Mouse (Mus musculus) heart, embryonic 15.5 days (tissue): ENCODE data around the gene Bcl2l1. TPM values are rescaled to one million over a fixed set of nuclear protein-coding genes. Genes with fewer than 3 reads are reported as not detected.
A peak's percentile ranks its signal among the peaks of the same experiment; 100 is the strongest.

Experiments used
- ATAC-seq: fragments of 200-750 bp; cut with Nextera tagmentation; replicated peaks from 2 replicates; pipeline ENCODE4 v1.8.0; 2017; ENCODE audit warnings: low read depth, moderate TSS enrichment; ENCODE audit not compliant: insufficient number of reproducible peaks, insufficient read depth, low FRiP score
- H3K27ac ChIP-seq: fragments of 300-500 bp; sonication (generic); 2 replicates; pipeline ENCODE4 v1.5.1; 2015; ENCODE audit warnings: mild to moderate bottlenecking, inconsistent platforms
- H3K27me3 ChIP-seq: fragments of 300-500 bp; sonication (generic); 2 replicates; pipeline ENCODE4 v1.6.1; 2015; ENCODE audit warnings: inconsistent platforms
- H3K36me3 ChIP-seq: fragments of 300-500 bp; sonication (generic); 2 replicates; pipeline ENCODE4 v1.6.1; 2015; ENCODE audit warnings: mild to moderate bottlenecking, inconsistent platforms
- H3K4me1 ChIP-seq: fragments of 300-500 bp; sonication (generic); replicated peaks from 2 replicates; pipeline ENCODE4 v1.6.1; 2015; ENCODE audit warnings: inconsistent platforms
- H3K4me2 ChIP-seq: fragments of 300-500 bp; sonication (generic); 2 replicates; pipeline ENCODE4 v1.6.1; 2015; ENCODE audit warnings: inconsistent platforms, mild to moderate bottlenecking, moderate library complexity
- H3K4me3 ChIP-seq: fragments of 300-500 bp; sonication (generic); 2 replicates; pipeline ENCODE4 v1.5.1; 2015; ENCODE audit warnings: mild to moderate bottlenecking, inconsistent platforms
- H3K9ac ChIP-seq: fragments of 300-500 bp; sonication (generic); 2 replicates; pipeline ENCODE4 v1.6.1; 2015; ENCODE audit warnings: mild to moderate bottlenecking, inconsistent platforms
- H3K9me3 ChIP-seq: fragments of 300-500 bp; sonication (generic); replicated peaks from 2 replicates; pipeline ENCODE4 v1.6.1; 2016; ENCODE audit warnings: inconsistent platforms
- WGBS: fragments of 180-500 bp; shearing (Covaris S2); methylation state at CpG from one replicate; pipeline ENCODE4 v1.1.7; 2015; ENCODE audit warnings: mixed read lengths; 5-methylcytosine and 5-hydroxymethylcytosine counted together
- polyA plus RNA-seq: library from polyadenylated mRNA; unstranded; fragments of >200 nt; fragmentation: Nextera tagmentation; extraction: Ambion mirVana; gene quantifications from 2 replicates; pipeline ENCODE4 v1.2.1, GENCODE M21; 2015

Gene Bcl2l1
- polyA plus RNA-seq, 1 experiment from 2014 or later, result 69.5 TPM

DNA sequence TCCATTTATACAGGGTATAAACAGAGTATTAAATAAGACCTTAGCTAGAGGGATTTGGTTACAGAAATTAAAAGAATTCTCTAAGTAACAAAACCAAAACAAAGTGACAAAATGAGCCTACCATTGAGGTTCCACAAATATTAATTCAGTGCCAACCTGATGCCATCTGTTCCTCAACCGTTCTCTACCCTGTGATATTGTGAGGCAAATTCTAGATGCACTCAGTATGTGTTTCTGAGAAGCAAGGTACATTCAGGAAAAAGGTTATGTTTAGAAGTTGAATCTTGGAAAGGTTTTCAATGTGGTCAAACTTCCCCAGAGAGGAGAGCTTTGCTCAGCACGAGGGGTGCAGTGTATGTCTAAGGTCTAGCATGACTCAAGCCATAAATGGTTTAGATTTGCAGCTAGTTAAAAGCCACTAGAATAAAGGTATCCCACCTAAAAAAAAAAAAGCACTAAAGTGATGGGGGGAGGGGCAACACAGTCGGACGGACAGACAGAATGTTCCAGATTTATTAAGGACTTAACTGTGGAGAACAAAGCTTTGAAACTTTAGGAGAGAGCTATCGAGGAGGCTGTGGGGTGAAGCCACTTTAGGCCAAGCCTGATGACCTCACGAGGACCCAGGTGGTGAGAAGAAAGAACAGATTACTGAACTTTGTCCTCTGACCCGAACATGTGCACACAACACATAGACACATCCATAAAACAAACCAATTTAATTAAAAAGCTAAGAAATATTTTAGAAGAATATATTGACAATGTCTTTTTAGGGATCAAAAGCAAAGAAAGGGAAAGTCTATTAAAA is 31.4 kb downstream of the Bcl2l1 start:
- ATAC-seq, result no peak
- H3K4me1 ChIP-seq, result peaks cover 13% of the 10 kb centered on the region
- no peak overlapping the region for H3K9ac ChIP-seq
- H3K36me3 ChIP-seq, result no peaks in the 10 kb centered on the region
- 79% methylated on average over 7 of the region's 7 CpGs for WGBS
- H3K27ac ChIP-seq, result no peak overlapping the region
- no peak overlapping the region for H3K4me2 ChIP-seq
- no peaks in the 10 kb centered on the region for H3K27me3 ChIP-seq
- no peak overlapping the region for H3K4me3 ChIP-seq
- H3K9me3 ChIP-seq, result no peaks in the 10 kb centered on the region

DNA sequence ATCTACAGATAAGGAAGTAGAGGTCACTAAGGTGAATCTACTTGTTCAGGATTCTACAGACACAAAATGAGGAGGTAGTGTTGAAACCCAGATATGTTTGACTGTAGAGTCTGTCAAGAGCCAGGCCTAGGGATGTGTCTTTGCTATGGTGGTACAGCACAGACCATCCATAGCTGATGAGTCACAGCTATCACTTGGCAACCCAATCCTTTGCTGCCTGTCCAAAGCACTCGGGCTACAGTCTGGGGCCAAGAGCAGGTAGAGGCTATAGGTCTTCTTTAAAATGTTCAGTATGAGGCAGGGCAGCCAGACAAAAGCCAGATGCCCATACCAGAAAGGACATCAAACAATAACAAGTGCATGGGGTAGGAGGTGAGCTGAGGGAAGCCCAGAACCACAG is 33.9 kb downstream of the Bcl2l1 start:
- H3K27me3 ChIP-seq, result no peaks in the 10 kb centered on the region
- H3K4me3 ChIP-seq, result no peak overlapping the region
- no peak overlapping the region for H3K9ac ChIP-seq
- ATAC-seq, result no peak
- H3K4me1 ChIP-seq, result peaks cover 10% of the 10 kb centered on the region
- no peaks in the 10 kb centered on the region for H3K36me3 ChIP-seq
- H3K27ac ChIP-seq, result no peak overlapping the region
- no peaks in the 10 kb centered on the region for H3K9me3 ChIP-seq
- WGBS, result 51% methylated on average over 1 of the region's 1 CpGs
- H3K4me2 ChIP-seq, result no peak overlapping the region

DNA sequence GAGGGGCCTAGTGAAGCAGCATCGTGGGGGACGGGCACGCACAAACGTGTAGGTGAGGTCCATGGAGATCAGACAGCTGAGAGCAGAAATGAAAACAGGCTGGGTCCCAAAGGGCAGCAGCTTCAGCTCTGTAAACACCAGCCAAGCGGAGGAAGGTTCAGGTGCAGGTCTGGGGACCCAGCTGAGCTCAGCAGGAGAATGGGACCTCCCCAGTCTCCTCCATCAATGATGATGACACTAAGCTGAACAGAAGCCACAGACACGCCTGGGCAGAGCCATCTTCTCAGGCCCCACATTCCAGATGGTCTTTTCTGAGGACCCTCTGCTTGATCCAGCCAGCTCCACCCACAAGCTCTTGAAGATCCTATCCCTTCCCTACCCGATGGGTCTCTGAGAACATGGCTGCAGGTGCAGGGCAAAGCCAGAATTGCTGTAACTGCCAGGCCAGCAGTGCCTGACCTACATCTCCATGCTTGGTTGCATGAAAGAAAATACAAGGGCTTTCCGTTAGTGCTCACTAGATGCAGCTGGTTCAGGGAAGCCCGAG is 37.2 kb downstream of the Bcl2l1 start:
- no peak for ATAC-seq
- peaks cover 40% of the 10 kb centered on the region for H3K4me1 ChIP-seq
- WGBS, result 70% methylated on average over 9 of the region's 9 CpGs

DNA sequence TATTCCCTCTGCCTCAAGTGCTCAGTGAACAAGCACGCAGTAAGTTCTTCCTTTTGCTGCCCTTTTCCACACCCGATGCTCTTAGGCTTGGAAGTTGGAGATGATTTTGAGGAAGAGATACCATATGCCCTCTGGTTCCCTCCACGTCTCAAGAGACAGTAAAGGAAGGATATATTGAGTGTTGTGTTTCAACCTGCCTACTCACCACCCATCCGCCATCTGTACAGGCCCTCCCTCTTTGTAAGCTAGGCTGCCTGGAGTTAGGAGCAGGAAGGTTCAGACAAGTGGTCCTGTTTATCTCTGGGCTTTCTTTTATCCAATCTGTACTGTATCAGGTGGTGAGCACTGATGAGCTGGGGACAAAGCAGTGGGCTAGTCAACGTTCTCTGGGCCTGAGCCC is 38.1 kb downstream of the Bcl2l1 start:
- H3K4me2 ChIP-seq, result no peak overlapping the region
- peaks cover 50% of the 10 kb centered on the region for H3K4me1 ChIP-seq
- H3K4me3 ChIP-seq, result no peak overlapping the region
- ATAC-seq, result no peak
- H3K9ac ChIP-seq, result no peak overlapping the region
- H3K36me3 ChIP-seq, result no peaks in the 10 kb centered on the region
- no peaks in the 10 kb centered on the region for H3K27me3 ChIP-seq
- WGBS, result 74% methylated on average over 5 of the region's 5 CpGs
- no peak overlapping the region for H3K27ac ChIP-seq
- H3K9me3 ChIP-seq, result no peaks in the 10 kb centered on the region

More for the DNA sequence above, 37.2 kb downstream of the Bcl2l1 start:
- peak overlapping the region; percentile 36; the same call in 1 of the 2 replicates for H3K27ac ChIP-seq
- no peak overlapping the region for H3K4me3 ChIP-seq
- H3K36me3 ChIP-seq, result no peaks in the 10 kb centered on the region
- no peaks in the 10 kb centered on the region for H3K27me3 ChIP-seq
- H3K4me2 ChIP-seq, result no peak overlapping the region
- H3K9me3 ChIP-seq, result no peaks in the 10 kb centered on the region
- H3K9ac ChIP-seq, result no peak overlapping the region

DNA sequence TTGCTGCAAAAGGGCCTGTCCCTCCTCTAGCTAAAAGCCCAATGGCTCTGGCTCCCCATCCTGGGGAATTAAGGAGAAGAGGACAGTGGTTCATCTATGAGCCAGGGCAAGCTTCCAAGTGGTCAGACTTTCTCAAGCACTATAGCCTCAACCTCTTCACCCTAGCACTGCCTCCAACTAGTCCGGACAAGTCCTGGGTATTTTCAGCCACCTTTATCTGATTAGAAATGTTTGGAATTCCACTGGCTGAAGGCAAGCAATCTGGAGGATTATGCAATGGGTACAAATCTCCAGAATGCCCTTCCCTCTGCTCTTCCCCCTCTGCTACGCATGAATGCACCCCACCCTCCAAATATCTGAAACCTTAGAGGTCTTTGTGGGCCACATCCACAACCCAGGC is 39.1 kb downstream of the Bcl2l1 start:
- Histone ChIP-seq H3K4me2 (peak overlapping the region; percentile 14; the same call in 1 of the 2 replicates), H3K9me3 (no peaks in the 10 kb centered on the region), H3K4me1 (peaks cover 58% of the 10 kb centered on the region), H3K4me3 (no peak overlapping the region), H3K27me3 (no peaks in the 10 kb centered on the region), H3K9ac (no peak overlapping the region), H3K36me3 (no peaks in the 10 kb centered on the region), H3K27ac (peak overlapping the region; percentile 37; the same call in 1 of the 2 replicates)
- WGBS, result 14% methylated on average over 2 of the region's 2 CpGs
- no peak for ATAC-seq

DNA sequence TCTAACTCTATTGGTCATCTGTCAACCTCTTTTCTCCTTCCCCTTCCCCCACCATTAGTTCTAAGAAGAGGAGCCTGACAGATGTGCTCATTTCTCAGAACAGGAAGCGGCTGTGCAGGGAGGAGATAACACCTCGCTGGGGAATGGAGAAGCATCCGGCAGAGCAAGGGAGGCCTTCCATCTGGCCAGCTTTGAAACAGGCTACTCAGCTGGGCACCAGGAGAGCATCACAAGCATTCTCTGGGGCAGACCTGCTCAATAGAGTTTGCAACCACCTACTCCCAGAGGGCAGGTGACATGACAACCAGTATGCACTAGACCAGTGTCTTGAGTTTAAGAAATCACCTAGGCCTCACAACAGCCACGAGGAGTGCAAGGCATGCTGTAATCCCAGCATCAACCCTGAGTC is 41.9 kb downstream of the Bcl2l1 start:
- H3K27ac ChIP-seq, result peak overlapping the region; percentile 92
- peak overlapping the region; percentile 47 for H3K4me2 ChIP-seq
- 10% methylated on average over 4 of the region's 4 CpGs for WGBS
- no peaks in the 10 kb centered on the region for H3K27me3 ChIP-seq
- H3K4me3 ChIP-seq, result peak overlapping the region; percentile 3; the same call in 1 of the 2 replicates
- no peaks in the 10 kb centered on the region for H3K9me3 ChIP-seq
- no peak; the same call in 1 of the 2 replicates for ATAC-seq
- H3K4me1 ChIP-seq, result peaks cover 78% of the 10 kb centered on the region
- H3K36me3 ChIP-seq, result no peaks in the 10 kb centered on the region
- H3K9ac ChIP-seq, result no peak overlapping the region

DNA sequence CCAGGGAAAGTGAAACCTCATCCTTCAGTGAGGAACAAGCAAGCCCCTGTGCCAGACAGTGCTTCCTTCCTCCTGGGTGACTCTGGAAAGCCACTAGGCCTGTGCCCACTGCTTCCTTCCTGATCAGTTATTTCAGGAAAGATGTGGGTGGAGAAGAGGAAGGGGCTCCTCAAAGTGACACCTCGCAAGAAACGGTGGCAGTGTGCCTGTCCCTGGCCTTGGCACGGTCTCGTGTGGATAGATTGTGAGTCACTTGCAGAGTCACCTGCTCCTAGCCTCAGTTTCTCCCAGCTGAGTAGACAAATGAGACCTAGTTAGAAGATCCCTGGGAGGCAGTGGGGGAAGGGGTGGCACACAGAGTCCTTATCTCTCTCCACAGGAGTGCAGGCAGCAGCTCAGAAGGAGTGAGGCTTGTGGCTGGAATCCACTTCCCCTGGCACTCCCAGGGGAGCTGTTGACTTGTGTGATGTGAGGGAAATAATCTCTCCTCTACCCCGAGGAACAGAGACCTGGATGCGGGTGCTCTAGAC is 42.6 kb downstream of the Bcl2l1 start:
- Histone ChIP-seq H3K4me3 (peak overlapping the region; percentile 3; the same call in 1 of the 2 replicates), H3K9ac (0 out of 2 replicates have a peak overlapping the region, but pooled peaks have one; percentile 8), H3K27ac (peak overlapping the region; percentile 92), H3K36me3 (no peaks in the 10 kb centered on the region), H3K27me3 (no peaks in the 10 kb centered on the region), H3K4me1 (peaks cover 79% of the 10 kb centered on the region), H3K4me2 (peak overlapping the region; percentile 47), H3K9me3 (no peaks in the 10 kb centered on the region)
- 16% methylated on average over 6 of the region's 6 CpGs for WGBS
- peak; percentile 56 for ATAC-seq

DNA sequence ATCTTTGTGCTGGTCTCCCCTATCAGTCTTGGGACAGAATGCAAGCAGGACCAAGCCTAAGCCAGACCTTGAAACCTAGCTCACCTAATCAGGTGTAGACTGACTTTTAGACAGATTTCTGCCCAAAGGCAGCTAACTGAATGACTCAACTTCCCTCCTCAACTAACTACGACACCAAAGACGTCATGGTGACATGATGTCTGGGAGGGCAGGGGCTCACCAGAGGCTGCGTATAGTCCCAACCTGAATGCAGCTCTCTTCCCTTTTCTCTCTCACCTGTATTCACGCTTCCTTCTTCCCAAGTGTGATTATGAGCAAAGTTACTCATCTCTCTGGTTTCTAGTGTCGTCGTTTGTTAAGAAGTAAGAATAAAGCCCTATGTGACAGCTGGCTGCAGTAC is 44.0 kb downstream of the Bcl2l1 start:
- Histone ChIP-seq H3K9ac (no peak overlapping the region), H3K4me1 (peaks cover 74% of the 10 kb centered on the region), H3K4me2 (no peak overlapping the region), H3K36me3 (no peaks in the 10 kb centered on the region), H3K4me3 (no peak overlapping the region), H3K27me3 (no peaks in the 10 kb centered on the region), H3K27ac (no peak overlapping the region), H3K9me3 (no peaks in the 10 kb centered on the region)
- WGBS, result 86% methylated on average over 6 of the region's 6 CpGs
- no peak for ATAC-seq

DNA sequence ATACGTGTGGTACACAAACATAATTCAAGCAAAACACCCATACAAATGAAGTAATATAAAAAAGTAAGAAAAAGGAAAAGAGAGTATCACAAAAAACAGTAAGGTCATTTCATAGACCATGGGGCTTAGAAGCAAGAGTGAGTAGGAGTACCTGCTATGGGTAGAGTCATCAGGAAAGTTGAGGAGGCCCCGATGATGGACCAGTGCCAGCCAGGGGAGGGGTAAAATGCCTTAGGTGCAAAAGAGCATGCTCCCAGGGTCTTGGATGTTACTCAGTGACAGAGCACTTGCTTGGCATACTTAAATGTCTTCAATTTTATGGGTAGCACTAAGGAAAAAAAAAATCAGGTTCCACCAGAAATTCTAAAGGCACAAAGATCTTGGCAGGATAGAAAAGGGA is 44.4 kb downstream of the Bcl2l1 start:
- ATAC-seq, result no peak
- Histone ChIP-seq H3K4me1 (peaks cover 70% of the 10 kb centered on the region), H3K4me3 (no peak overlapping the region), H3K9ac (no peak overlapping the region), H3K4me2 (no peak overlapping the region), H3K27me3 (no peaks in the 10 kb centered on the region), H3K36me3 (no peaks in the 10 kb centered on the region), H3K9me3 (no peaks in the 10 kb centered on the region), H3K27ac (peak overlapping the region; percentile 95)
- 87% methylated on average over 2 of the region's 2 CpGs for WGBS

DNA sequence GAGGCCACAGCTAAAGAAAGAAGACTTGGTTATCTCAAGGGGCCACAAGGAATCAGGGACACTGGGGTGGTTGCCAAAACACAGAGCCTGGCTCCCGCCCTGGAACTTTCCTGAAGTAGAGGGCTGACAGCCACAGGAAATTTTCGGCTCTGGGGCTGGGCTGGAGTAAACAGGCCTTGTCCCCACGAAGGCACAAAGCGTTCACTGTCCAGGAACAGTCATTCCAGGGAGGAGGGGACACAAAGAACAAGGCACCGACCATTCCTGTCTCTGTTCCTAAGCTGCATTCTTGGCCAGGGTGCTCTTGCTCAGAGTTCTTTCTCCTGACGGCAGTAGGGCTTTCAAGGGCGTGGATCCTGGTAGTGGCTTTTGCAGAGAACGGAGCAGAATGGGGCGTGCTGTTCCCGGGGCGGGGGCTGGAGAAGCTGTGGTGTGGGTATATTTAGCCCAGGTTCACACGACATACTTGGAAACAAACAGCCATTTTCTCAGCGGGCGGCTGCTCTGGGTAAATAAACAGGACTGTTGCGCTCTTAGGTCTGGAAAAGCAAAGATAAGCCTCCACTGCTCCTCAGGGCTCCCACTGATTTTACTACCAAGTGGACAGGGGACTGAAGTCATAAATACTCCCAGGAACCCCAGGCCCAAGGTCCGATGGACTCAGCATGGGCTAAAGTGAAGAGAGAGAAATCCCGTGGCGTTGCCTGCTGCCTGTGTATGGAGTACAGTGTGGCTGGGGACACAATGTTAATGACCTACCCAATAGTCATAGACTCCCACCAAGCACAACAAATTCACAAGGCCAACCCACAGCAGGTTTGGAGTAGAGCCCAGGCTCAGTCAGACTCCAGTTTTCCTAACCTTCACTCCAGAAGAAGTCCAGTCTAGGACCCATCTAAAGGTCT is 45.8 kb downstream of the Bcl2l1 start:
- H3K4me1 ChIP-seq, result peaks cover 67% of the 10 kb centered on the region

DNA sequence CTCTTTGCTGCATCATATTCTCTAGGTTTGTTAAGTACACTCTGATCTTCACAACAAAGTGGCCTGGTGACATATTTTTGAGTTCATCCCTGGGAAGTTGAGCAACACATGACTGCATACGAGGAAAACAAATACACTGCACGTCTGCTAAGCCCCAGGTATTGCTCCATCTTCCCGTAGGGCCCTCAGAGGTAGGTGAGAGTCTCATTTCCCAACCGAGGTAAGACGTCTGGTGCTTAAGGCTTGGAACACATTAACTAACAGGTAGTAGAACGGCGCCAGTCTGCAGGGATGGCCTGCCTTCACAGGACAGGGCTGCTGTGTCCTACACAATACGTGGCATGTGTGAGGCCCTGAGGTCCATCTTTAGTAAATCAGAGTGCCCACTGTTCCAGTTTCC is 46.9 kb downstream of the Bcl2l1 start:
- ATAC-seq, result no peak
- 93% methylated on average over 8 of the region's 8 CpGs for WGBS
- H3K4me2 ChIP-seq, result no peak overlapping the region

More for the DNA sequence above, 45.8 kb downstream of the Bcl2l1 start:
- peak; percentile 68 for ATAC-seq
- peaks cover 6% of the 10 kb centered on the region; the same call in 1 of the 2 replicates for H3K36me3 ChIP-seq
- H3K4me2 ChIP-seq, result peak overlapping the region; percentile 49
- H3K27me3 ChIP-seq, result no peaks in the 10 kb centered on the region
- whole genome bisulfite sequencing, result 10% methylated on average over 18 of the region's 18 CpGs
- H3K27ac ChIP-seq, result peak overlapping the region; percentile 95
- peak overlapping the region; percentile 39 for H3K9ac ChIP-seq
- no peaks in the 10 kb centered on the region for H3K9me3 ChIP-seq
- 0 out of 2 replicates have a peak overlapping the region, but pooled peaks have one; percentile 8 for H3K4me3 ChIP-seq

More for the DNA sequence above, 46.9 kb downstream of the Bcl2l1 start:
- Histone ChIP-seq H3K9me3 (no peaks in the 10 kb centered on the region), H3K27ac (peak overlapping the region; percentile 95), H3K4me1 (peaks cover 62% of the 10 kb centered on the region), H3K4me3 (no peak overlapping the region), H3K36me3 (peaks cover 8% of the 10 kb centered on the region; the same call in 1 of the 2 replicates), H3K27me3 (no peaks in the 10 kb centered on the region), H3K9ac (no peak overlapping the region)
